Mouse (Mus musculus): ENCODE data around the gene Pnpla7. TPM values are rescaled to one million over a fixed set of nuclear protein-coding genes. Genes with fewer than 3 reads are reported as not detected.
"Not testable (repeated sequence)": the region's sequence is repeated elsewhere in the genome, so short reads cannot be mapped to it uniquely, and the experiment has no call there.

Gene Pnpla7
- polyA plus RNA-seq, 1 experiment from 2014 or later = 9.1 TPM

DNA sequence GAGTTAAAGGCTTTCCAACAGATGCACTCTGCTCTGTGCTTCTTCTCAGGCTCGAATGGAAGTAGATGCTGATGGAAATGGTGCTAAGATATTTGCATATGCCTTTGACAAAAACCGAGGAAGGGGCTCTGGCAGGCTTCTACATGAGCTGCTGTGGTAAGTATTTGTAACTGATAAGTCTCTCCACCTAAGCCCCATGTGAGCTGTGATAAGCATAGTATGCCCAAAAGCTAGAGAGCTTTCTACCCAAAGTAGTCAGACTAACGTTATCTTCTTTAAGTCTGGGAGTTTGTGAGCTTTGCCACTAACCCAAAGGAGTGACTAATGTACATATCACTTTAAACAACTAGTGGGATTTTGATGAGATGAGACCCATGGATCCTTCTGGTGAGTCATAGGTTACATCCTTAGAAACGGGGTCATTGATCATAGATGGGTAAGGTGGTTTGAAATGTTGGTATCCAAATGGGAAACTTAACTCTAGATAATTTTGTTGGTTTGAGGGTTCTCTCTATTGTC lies 23.2 kb upstream of the Pnpla7 start:
- Histone ChIP-seq H3K36me3 (peaks cover 62% of the 10 kb centered on the region), H3K4me1 (peaks cover 16% of the 10 kb centered on the region), H3K9me3 (replicated peaks) (no peaks in the 10 kb centered on the region), H3K27me3 (ENCODE audit: low read depth, poor library complexity, severe bottlenecking) (peaks cover 5% of the 10 kb centered on the region; the same call in 1 of the 2 replicates), H3K27ac (no peak overlapping the region), H3K4me3 (no peak overlapping the region)
- WGBS = 86% methylated on average over 4 of the region's 4 CpGs
- no peak for DNase-seq (ENCODE audit: low spot score)

DNA sequence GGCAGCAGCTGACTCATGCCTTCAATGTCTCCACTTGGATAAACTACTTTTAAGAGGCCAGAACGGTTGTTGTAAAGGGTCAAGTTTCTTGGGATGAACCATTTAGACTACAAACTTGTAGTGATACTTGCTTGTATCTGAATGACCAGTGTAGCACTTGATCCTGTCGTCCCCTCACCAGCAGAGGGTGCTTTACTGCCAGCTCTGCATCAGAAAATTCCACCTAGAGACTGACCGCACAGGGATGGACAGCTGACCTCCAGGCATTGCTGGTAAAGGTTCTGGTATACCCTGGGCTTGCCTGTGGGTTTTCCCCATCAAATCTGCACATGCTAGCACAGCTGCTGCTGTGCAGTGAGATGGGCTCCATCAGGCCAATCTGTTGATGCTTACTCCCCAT lies 14.9 kb upstream of the Pnpla7 start:
- Histone ChIP-seq H3K27me3 (ENCODE audit: low read depth, poor library complexity, severe bottlenecking) (no peaks in the 10 kb centered on the region), H3K9me3 (replicated peaks) (no peaks in the 10 kb centered on the region), H3K4me1 (peaks cover 9% of the 10 kb centered on the region), H3K36me3 (peaks cover 79% of the 10 kb centered on the region), H3K4me3 (no peak overlapping the region), H3K27ac (no peak overlapping the region)
- peak; percentile 42 for DNase-seq (ENCODE audit: low spot score)
- 27% methylated on average over 3 of the region's 3 CpGs for WGBS

DNA sequence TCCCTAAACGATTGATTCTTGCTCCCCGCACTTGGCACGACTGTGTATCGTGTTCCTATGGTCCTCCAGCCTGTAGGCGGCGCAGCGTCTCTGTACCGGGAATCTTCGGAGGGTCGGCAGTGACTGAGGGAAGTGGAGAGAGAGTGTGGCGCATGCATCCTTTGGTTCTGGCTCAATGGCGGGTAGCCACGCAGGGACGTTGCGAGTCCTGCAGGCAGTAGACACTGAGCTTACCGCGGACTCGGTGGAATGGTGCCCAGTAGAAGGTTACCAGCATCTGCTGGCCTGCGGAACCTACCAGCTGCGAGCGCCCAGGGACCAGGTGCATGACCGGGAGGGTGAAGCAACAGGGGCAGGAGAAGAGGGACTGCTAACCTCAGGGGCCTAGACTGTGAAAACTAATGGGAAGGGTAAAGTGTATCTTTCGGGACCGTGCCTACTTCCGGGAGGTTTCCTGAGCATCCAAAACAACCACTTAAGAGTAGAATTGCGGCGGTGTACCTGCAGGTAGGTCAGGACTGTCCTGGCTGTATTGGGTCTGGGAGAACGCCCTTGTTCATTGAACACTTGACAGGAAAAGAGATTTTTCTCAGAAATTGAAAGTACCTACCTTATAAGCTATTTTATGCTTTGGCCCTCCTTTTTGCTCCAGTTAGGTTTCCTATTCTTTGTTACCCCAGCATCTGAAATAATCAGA lies 13.4 kb upstream of the Pnpla7 start, which contains the start of gene Dph7:
Dph7 (plus strand) TSS at position 97 of the 697 bp plus-strand sequence.
- DNase-seq (ENCODE audit: low spot score) = peak; percentile 91
- Histone ChIP-seq H3K27me3 (ENCODE audit: low read depth, poor library complexity, severe bottlenecking) (no peaks in the 10 kb centered on the region), H3K4me3 (peak within 1 kb of the TSS; percentile 88), H3K9me3 (replicated peaks) (no peaks in the 10 kb centered on the region), H3K36me3 (peaks cover 79% of the 10 kb centered on the region), H3K27ac (peak within 1 kb of the TSS; percentile 89), H3K4me1 (peaks cover 9% of the 10 kb centered on the region)
- WGBS = 1% methylated on average over 28 of the region's 28 CpGs

DNA sequence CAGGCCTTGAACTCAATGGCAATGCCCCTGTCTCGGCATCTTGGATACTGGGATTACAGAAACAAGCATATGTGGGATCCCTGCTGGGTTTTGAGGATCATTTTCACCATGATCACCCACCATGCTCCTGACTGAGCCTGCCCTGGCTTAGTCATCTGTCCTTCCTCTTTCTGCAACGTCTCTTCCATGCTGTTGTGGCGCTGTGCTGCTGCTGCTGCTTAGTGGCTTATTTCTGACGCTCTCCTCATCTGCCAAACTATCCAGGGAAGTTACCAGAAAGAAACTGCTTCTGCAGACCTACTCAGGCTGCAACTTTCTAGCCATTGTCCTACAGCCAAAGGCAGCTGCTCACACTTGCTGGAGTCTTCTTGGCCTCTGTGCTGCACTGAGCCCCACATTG lies 5.4 kb upstream of the Pnpla7 start:
- Histone ChIP-seq H3K9me3 (replicated peaks) (no peaks in the 10 kb centered on the region), H3K4me3 (no peak overlapping the region), H3K27ac (no peak overlapping the region), H3K4me1 (peaks cover 9% of the 10 kb centered on the region), H3K36me3 (peaks cover 79% of the 10 kb centered on the region), H3K27me3 (ENCODE audit: low read depth, poor library complexity, severe bottlenecking) (no peaks in the 10 kb centered on the region)
- 86% methylated on average over 4 of the region's 4 CpGs for WGBS
- no peak for DNase-seq (ENCODE audit: low spot score)

DNA sequence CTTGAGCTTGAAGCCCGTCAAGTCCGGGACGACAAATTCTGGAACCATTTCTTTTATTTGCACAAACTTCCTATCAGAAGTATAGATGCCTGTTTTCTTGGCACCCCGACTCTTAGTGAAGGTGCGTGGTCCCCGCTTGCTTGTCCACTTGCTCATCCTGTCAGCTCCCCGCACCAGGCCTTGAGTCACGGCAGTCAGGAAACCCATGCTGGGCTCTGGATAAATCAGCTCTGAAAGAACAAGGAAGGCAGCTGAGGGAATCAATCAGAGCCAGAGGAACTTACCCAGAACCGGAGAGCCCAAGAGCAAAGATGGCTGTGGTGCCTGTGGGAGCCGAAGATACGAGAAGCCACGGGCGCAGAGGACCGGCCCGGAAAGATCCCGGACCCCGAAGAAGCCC lies 1.4 kb upstream of the Pnpla7 start:
- peaks cover 41% of the 10 kb centered on the region for H3K36me3 ChIP-seq
- H3K27me3 ChIP-seq (ENCODE audit: low read depth, poor library complexity, severe bottlenecking); DNase-seq (ENCODE audit: low spot score); H3K9me3 ChIP-seq (replicated peaks): not testable (repeated sequence)
- H3K27ac ChIP-seq = peak overlapping the region; percentile 80
- WGBS = under 1% methylated on average over 17 of the region's 17 CpGs
- H3K4me3 ChIP-seq = peak overlapping the region; percentile 83
- H3K4me1 ChIP-seq = peaks cover 19% of the 10 kb centered on the region

DNA sequence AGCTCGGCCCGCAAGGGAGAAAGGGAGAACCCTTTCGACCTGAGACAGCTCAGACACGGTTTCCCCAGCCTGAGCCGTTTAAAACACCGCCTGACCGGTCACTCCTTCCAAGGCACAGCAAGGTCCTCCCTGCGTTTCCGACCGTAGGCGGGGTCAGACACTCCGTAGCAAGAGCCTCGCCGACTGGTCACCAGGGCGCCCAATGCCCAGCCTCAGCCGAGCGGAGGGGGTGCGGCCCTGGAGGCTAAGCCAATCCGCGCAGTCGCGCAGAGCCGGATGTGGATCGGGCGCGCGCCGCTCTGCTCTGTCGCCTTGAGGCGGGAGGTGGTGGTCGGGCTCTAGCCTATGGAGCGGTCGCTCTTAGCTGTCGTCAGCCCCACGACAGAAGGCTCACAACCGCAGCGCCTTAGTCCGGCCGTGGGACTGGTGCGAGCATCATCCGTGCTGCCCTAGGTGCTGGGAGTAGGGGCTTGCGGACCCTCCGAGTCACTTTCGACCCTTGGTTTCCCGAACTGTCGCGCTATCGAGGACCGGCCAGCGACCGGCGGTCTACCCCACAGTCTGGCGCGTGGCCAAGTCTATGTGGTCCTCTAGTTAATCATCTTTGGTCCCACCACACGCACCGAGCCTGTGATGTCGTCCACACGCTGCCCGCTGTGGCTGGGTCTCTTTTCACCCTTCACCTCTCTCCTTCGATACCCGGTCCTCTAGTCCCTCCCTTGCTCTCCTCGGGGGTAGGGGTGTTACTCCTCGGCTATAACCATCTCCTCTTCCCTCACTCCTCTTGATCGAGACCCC lies 728 bp upstream of the Pnpla7 start, which contains the start of gene Mrpl41:
Mrpl41 (minus strand) TSS at position 193 of the 798 bp plus-strand sequence.
- under 1% methylated on average over 64 of the region's 64 CpGs for WGBS
- Histone ChIP-seq H3K27me3 (ENCODE audit: low read depth, poor library complexity, severe bottlenecking) (no peaks in the 10 kb centered on the region), H3K36me3 (peaks cover 35% of the 10 kb centered on the region), H3K27ac (peak within 1 kb of the TSS; percentile 82), H3K9me3 (replicated peaks) (no peaks in the 10 kb centered on the region), H3K4me1 (peaks cover 19% of the 10 kb centered on the region), H3K4me3 (peak within 1 kb of the TSS; percentile 83)
- DNase-seq (ENCODE audit: low spot score) = peak; percentile 97

DNA sequence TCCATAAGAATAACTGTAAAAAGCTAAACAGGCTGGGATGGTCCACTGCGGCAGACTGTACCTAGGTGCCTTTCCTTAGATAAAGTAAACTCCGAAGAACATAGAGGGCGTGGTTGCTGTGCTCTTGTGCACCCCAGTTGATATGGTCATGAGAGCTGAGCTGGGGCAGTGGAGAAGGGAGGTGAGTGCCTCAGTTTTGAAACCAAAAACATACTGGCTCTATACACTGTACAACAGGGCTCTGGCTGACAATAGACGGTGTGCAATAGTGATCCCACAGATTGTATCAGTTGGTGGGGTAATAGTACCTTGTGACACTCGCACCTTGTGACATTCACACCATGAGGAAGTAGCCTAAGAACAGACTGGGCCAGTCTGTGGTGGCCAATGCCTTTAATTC lies 1.1 kb downstream of the Pnpla7 start:
- WGBS = 89% methylated on average over 5 of the region's 5 CpGs
- H3K27me3 ChIP-seq (ENCODE audit: low read depth, poor library complexity, severe bottlenecking) = no peaks in the 10 kb centered on the region
- no peak for DNase-seq (ENCODE audit: low spot score)

DNA sequence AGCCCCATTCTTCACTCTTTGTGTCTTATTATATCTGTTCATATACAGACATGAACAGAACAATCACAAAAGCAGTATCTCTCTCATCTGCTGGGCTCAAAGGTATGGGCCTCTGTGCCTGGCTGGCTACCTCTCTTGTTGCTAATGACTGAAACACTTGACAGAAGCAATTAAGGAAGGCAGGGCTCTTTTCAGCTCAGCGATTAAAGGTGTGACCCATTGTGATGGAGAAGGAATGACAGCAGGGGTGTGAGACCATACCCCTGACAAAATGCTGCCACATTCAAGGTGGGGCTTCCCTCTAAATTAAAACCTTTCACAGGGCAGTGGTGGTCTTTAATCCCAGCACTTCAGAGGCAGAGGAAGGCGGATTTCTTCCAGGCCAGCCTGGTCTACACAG lies 11.9 kb downstream of the Pnpla7 start:
- Histone ChIP-seq H3K9me3 (replicated peaks) (no peaks in the 10 kb centered on the region), H3K4me3 (no peak overlapping the region), H3K36me3 (peaks cover 12% of the 10 kb centered on the region; the same call in 1 of the 2 replicates), H3K27me3 (ENCODE audit: low read depth, poor library complexity, severe bottlenecking) (no peaks in the 10 kb centered on the region), H3K4me1 (no peaks in the 10 kb centered on the region), H3K27ac (no peak overlapping the region)
- DNase-seq (ENCODE audit: low spot score) = no peak
- WGBS = 43% methylated on average over 2 of the region's 2 CpGs

More for the DNA sequence above, 1.1 kb downstream of the Pnpla7 start:
- H3K4me1 ChIP-seq = peaks cover 19% of the 10 kb centered on the region
- no peaks in the 10 kb centered on the region for H3K9me3 ChIP-seq (replicated peaks)
- H3K36me3 ChIP-seq = peaks cover 16% of the 10 kb centered on the region
- H3K27ac ChIP-seq = no peak overlapping the region
- H3K4me3 ChIP-seq = no peak overlapping the region

DNA sequence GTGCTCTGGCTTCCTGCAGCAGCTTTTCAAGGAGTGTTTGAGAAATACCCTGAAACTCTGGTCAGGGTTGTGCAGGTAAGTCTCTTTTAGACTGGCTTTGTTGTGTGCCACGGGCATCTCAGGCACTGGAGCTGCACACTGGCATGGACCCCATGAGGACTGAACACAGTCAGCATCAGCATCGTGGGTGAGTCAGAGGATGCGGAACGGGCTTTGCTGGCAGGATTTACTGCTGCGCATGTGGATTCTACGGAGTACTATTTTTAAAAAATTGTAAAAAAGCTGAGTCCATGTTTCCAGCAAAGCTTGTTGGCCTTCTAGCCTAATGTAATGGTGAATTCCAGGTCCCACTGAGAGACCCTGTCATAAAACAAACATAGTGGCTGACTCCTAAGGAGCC lies 19.5 kb downstream of the Pnpla7 start:
- Histone ChIP-seq H3K4me1 (no peaks in the 10 kb centered on the region), H3K27me3 (ENCODE audit: low read depth, poor library complexity, severe bottlenecking) (no peaks in the 10 kb centered on the region), H3K9me3 (replicated peaks) (no peaks in the 10 kb centered on the region), H3K36me3 (0 out of 2 replicates have a peak, but pooled peaks cover 2% of the 10 kb centered on the region), H3K27ac (no peak overlapping the region), H3K4me3 (no peak overlapping the region)
- 93% methylated on average over 6 of the region's 6 CpGs for WGBS
- no peak for DNase-seq (ENCODE audit: low spot score)

DNA sequence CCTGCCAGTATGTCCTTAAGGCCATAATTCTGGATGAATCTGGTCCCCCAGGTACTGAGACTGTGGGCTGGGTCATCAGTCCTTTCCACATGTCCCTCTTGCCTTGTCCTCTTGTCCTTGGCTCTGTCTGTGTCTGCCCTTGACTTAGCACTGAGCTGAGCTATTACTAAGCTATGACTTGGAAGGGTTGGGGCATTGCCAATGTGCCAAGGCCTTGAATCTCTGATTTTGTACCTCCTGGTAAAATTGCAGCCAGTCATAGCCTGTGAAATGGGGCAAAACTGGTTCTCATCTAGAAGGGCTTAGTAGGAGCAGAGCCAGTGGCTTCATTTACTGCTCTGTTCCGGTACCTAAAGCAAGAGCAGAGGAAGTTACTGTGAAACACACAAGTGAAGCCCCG lies 20.6 kb downstream of the Pnpla7 start:
- no peaks in the 10 kb centered on the region for H3K4me1 ChIP-seq
- H3K9me3 ChIP-seq (replicated peaks) = no peaks in the 10 kb centered on the region
- no peak overlapping the region for H3K4me3 ChIP-seq
- no peak overlapping the region for H3K27ac ChIP-seq
- DNase-seq (ENCODE audit: low spot score) = no peak
- H3K36me3 ChIP-seq = 0 out of 2 replicates have a peak, but pooled peaks cover 2% of the 10 kb centered on the region
- WGBS = 97% methylated on average over 2 of the region's 2 CpGs
- no peaks in the 10 kb centered on the region for H3K27me3 ChIP-seq (ENCODE audit: low read depth, poor library complexity, severe bottlenecking)

DNA sequence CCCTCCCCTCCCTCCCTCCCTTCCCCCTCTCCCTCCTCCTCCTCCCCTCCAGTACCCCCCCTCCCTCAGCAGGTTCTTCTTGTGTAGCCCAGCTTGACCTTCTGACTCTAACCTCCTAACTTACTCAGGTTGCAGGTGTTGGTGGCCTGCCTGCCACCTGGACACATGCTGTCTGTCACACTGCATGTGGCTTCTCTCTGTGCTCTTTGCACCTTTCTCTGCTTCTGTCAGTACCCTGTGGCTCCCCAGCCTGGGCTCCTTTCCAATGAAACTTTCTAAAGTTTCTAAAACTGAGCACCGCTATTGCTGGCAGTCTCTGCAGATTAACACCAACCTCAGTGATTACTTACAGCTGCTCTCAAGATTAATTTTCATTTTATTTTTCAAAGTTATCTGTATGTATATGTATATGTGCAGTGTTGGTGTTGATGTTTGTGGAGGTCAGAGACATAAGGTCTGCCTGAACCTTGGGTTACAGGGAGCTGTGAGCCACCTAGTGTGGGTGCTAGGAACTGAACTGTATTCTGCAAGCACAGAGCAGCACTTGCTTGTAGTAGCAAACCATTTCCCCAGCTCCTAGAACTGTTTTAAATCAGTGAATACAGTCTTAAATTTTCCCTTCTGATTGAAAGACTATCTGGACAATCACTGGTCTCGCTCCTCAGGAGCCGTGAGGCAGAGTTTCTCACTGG lies 24.9 kb downstream of the Pnpla7 start:
- Histone ChIP-seq H3K27me3 (ENCODE audit: low read depth, poor library complexity, severe bottlenecking) (no peaks in the 10 kb centered on the region), H3K9me3 (replicated peaks) (no peaks in the 10 kb centered on the region), H3K27ac (no peak overlapping the region), H3K4me3 (no peak overlapping the region), H3K36me3 (no peaks in the 10 kb centered on the region), H3K4me1 (no peaks in the 10 kb centered on the region)
- no peak for DNase-seq (ENCODE audit: low spot score)
- WGBS = 86% methylated on average over 3 of the region's 3 CpGs

DNA sequence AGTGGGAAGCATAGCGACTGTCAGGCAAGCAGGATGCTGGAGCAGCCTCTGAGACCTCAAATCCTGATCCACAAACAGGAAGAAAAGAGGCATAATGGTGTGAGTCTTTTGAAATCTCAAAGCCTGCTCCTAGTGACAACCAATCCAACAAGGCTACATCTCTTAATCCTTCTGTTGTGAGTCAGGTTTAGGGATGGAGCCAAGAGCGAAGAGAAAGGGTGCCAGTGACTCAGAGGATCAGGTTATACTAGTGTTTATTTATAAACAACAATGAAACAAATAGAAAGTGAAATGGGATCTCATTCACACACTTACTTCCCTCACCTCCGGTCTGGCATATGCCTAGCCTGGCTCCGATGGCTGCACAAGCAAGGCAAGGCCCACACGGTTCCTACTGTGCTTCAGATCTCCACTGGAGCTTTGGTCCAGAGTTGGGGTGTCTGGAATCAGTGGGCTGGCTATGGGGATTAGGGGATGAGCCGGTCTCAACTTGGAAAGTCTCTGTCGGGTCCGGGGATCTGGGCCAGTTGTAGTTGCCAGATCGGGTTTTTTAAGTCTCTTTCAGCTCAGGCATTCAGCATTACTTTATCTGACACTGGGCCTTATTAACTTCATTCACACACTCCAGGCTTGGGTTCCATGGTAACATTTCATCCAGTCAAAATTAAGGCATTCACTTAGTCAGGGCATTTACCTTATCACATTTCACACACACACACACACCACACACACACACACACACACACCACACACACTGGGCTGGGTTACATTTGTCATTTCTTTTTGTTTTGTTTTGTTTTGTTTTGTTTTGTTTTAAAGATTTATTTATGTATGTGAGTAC lies 28.3 kb downstream of the Pnpla7 start:
- H3K27me3 ChIP-seq (ENCODE audit: low read depth, poor library complexity, severe bottlenecking) = no peaks in the 10 kb centered on the region
- no peaks in the 10 kb centered on the region for H3K36me3 ChIP-seq
- no peak for DNase-seq (ENCODE audit: low spot score)
- H3K4me3 ChIP-seq = no peak overlapping the region
- H3K4me1 ChIP-seq = no peaks in the 10 kb centered on the region
- WGBS = 85% methylated on average over 9 of the region's 9 CpGs
- no peaks in the 10 kb centered on the region for H3K9me3 ChIP-seq (replicated peaks)
- H3K27ac ChIP-seq = no peak overlapping the region

All from limb, embryonic 10.5 days (tissue).